Mouse (Mus musculus): ENCODE measurements at regions not wholly inside any gene's neighbourhood (a gene's known extent, or its start where the extent isn't known, plus 50 kb on each side); places are given as distances from the start of the nearest gene placed in this dataset.

DNA sequence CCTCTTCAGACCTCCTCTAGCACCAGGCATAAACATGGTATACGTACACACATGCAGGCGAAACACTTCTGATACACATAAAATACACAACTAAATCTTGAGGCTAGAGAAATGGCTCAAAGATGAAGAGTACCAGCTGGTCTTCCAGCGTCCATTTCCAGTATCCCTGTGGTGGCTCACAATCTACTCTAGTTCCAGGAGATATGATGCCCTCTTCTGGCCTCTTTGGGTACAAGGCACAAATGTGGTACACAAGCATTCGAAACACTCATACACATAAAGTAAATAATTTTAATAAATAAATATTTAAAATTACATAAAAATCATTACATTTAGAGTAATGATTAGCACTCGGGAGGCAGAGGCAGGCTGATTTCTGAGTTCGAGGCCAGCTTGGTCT lies 50.7 kb upstream of the Rabgap1l start:
- peak; percentile 74 for ATAC-seq (replicated peaks; ENCODE audit: poor library complexity)

DNA sequence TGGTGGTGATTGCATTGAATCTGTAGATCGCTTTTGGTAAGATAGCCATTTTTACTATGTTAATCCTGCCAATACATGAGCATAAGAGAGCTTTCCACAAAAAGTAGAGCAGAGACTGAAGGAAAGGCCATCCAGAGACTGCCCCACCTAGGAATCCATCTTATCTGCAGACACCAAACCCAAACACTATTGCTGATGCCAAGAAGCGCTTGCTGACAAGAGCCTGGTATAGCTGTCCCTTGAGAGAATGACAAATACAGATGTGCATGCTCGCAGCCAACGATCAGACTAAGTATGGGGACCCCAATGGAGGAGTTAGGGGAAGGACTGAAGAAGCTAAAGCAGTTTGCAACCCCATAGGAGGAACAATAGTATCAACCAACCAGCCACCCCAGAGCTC lies 51.7 kb upstream of the Rabgap1l start:
- peak; percentile 40; the same call in 1 of the 2 replicates for ATAC-seq (replicated peaks; ENCODE audit: poor library complexity)

DNA sequence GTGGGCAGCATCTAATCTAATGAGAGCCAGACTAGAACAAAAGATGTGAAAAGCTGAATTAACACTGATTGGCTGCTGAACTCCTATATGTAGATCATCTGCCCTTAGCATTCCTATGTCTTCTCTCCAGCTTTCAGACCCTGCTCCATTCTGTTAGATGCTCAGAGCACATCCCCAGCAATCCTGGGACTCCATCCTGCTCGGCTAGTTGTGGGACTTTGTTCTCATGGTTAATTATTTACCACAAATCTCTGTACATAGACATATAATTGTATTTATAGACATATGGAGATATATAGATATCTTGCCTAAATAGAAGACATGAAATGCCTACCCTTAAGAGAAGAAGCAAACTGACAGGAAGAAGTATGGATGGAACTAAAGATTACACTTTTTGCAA lies 55.5 kb upstream of the Rc3h1 start:
- peak; percentile 31; the same call in 1 of the 2 replicates for ATAC-seq (replicated peaks; ENCODE audit: poor library complexity)

DNA sequence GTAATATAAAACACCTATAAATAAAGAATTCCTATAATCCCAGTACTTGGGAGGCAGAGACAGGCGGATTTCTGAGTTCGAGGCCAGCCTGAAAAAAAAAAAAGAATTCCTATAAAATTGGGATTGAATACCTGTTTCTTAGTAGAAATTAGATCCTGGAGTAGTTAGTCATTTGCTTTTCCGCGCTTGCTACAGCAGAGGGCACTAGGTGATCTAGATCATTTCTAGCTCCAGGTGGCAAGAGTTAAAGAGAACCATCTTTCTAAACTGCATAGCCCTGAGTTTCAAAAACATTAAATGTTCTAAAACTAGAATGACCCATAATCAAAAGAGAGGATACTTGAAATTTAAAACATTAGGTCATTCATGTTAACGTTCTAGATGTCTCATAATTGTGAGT lies 51.8 kb upstream of the Rc3h1 start:
- no peak for ATAC-seq (replicated peaks; ENCODE audit: poor library complexity)

DNA sequence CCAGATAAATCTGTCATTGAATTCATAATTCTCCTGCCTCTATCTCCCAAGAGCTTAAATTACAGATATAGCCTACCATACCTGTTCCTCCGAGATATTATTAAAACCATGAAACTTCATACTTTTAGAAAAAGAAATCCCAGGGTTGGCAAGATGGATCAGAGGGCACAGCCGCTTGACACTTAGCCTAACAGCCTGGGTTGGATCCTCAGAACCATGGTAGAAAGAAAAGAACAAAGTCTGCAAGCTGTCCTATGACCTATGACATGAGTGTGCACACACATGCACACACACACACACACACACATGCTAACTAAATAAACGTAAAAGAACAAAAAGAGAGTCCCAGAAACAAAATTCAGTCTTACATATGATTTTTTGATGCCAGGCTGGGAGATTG lies 50.8 kb upstream of the Rc3h1 start:
- no peak for ATAC-seq (replicated peaks; ENCODE audit: poor library complexity)

DNA sequence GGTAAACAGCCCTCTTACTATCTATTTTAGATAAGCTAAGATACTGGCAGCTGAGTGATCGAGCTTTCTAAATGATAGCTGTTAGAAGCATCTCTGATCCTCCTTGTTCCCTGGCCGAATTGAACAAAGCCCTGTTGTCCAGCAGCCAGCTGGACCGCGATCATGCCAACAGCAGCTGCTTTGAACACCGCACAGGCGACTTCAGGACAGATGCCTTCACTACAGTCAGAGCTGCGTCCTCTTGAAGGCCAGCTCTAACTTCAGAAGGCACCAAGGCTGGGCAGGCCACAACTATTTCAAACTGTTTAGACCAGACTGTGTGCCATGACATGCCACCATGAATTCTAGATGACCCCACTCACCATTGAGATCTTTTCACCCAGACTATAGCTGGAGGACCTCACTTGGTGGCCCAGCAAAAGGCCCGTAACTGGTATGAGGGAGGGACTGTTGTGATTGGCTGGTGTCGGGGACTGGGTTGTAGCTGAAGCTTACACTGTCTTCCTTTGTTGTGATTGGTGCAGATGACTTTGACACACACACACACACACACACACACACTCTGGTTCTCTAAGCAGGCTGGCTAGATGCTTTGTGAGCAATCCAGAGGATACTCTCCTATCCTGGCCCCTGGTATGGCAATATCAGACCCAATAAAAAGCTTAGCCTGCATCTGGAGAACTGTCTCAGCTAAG lies 50.1 kb upstream of the Rc3h1 start:
- ATAC-seq (replicated peaks; ENCODE audit: poor library complexity): no peak

Data from megakaryocyte progenitor cell, adult 5-6 weeks (primary cell).